Mouse (Mus musculus): ENCODE data around the gene Thsd7a. TPM values are rescaled to one million over a fixed set of nuclear protein-coding genes. Genes with fewer than 3 reads are reported as not detected.

Thsd7a gene
- polyA plus RNA-seq, 1 experiment from 2014 or later, result 5.2 TPM

DNA sequence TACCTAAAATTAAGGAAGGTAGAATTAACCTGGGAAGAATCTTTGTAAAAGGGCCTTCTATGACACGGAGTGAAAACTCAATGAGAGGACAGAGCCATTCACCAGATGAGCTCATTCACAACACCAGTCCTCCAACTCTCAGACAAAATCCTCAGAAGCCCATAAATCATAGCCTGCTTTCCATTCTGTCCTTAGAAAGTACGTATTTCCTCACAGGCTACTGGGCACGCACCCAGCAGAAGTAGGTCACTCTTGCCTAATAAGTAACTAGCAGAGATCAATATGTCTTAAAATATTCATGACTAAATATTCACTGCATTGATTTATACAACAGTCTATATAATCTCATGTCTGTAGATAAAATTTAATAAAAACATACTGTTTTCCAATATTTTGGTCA, 300.4 kb downstream of the Thsd7a start:
- no peak overlapping the region for H3K4me2 ChIP-seq (replicated peaks)
- H3K36me3 ChIP-seq, result no peaks in the 10 kb centered on the region
- H3K27me3 ChIP-seq, result no peaks in the 10 kb centered on the region
- no peaks in the 10 kb centered on the region for H3K9me3 ChIP-seq (replicated peaks)
- H3K27ac ChIP-seq (replicated peaks), result no peak overlapping the region
- H3K4me3 ChIP-seq (replicated peaks), result no peak overlapping the region
- no peak for ATAC-seq (ENCODE audit: insufficient number of reproducible peaks, low FRiP score, low TSS enrichment, low read depth)
- WGBS, result 89% methylated on average over 3 of the region's 3 CpGs
- no peak overlapping the region for H3K9ac ChIP-seq
- no peaks in the 10 kb centered on the region for H3K4me1 ChIP-seq

DNA sequence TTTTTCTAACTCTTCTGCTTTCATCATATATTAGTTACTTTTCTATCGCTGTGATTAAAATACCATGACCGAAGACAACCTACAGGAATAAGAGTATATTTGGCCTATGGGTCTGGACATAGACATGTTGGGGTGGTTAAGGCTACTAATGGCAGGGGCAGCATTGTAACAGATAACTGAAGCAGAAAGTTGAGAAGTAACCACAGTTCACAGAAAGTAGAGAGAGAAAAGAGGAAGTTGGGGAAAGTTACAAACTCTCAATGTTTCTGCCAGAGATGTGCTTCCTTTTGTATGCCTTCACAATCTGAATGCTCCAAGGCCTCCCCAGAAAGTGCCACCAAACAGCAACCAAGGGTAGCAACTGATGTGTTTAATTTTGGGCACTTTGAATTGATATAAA, 303.7 kb downstream of the Thsd7a start:
- Histone ChIP-seq H3K4me2 (replicated peaks) (no peak overlapping the region), H3K4me1 (no peaks in the 10 kb centered on the region), H3K9me3 (replicated peaks) (no peaks in the 10 kb centered on the region), H3K36me3 (no peaks in the 10 kb centered on the region), H3K9ac (no peak overlapping the region), H3K27me3 (no peaks in the 10 kb centered on the region), H3K27ac (replicated peaks) (no peak overlapping the region), H3K4me3 (replicated peaks) (no peak overlapping the region)
- ATAC-seq (ENCODE audit: insufficient number of reproducible peaks, low FRiP score, low TSS enrichment, low read depth), result no peak
- 94% methylated on average over 2 of the region's 2 CpGs for WGBS

DNA sequence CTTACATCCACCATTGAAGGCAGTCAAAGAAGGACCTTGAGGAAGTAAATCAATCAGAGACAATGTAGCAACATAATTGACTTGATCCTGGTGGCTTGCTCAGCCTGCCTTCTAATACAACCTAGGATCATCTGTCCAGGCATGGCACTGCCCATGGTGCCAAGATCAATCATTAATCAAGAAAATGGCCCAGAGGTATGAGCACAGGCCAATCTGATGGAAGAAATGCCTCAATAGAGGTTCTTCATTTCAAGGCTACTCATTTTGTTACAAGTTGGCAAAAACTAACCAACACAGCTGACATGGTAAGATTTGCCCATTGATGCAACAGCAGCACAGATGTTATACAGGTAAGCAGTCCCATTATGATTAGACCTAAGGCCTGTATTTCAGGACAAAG, 309.6 kb downstream of the Thsd7a start:
- Histone ChIP-seq H3K4me2 (replicated peaks) (no peak overlapping the region), H3K4me1 (no peaks in the 10 kb centered on the region), H3K27me3 (no peaks in the 10 kb centered on the region), H3K9me3 (replicated peaks) (no peaks in the 10 kb centered on the region), H3K4me3 (replicated peaks) (no peak overlapping the region), H3K36me3 (no peaks in the 10 kb centered on the region), H3K27ac (replicated peaks) (no peak overlapping the region), H3K9ac (no peak overlapping the region)
- no peak for ATAC-seq (ENCODE audit: insufficient number of reproducible peaks, low FRiP score, low TSS enrichment, low read depth)

- 90% methylated on average over 10 of the region's 10 CpGs for WGBS
- Histone ChIP-seq H3K4me1 (no peaks in the 10 kb centered on the region), H3K4me2 (replicated peaks) (no peak overlapping the region), H3K27ac (replicated peaks) (no peak overlapping the region), H3K4me3 (replicated peaks) (no peak overlapping the region), H3K9ac (no peak overlapping the region), H3K36me3 (no peaks in the 10 kb centered on the region), H3K27me3 (no peaks in the 10 kb centered on the region), H3K9me3 (replicated peaks) (no peaks in the 10 kb centered on the region)
- ATAC-seq (ENCODE audit: insufficient number of reproducible peaks, low FRiP score, low TSS enrichment, low read depth), result no peak
These were observed 330.1 kb downstream of the Thsd7a start for GRCm38 (mm10) chr6:12419070-12419469.

DNA sequence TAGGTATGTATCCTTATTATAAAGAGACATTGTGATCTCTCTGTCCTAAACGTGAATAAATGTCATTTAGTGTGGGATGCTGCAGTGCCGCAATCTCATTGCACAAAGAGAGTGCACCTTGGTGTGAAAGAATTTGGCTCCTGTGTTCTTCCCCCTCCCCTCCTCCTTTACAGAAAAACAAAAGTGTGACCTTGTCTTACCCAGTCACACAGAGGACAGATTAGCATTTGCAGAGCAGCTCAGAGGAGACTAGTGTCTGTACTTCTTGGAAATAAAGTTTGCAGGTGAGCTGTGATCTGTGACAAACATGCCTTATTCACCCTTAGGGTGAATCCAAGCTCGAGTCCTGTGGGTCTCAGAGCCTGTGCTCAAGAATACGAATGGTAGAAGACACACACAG, 332.2 kb downstream of the Thsd7a start:
- 60% methylated on average over 4 of the region's 4 CpGs for WGBS
- Histone ChIP-seq H3K27ac (replicated peaks) (no peak overlapping the region), H3K9me3 (replicated peaks) (no peaks in the 10 kb centered on the region), H3K4me3 (replicated peaks) (no peak overlapping the region), H3K36me3 (no peaks in the 10 kb centered on the region), H3K27me3 (no peaks in the 10 kb centered on the region), H3K9ac (no peak overlapping the region), H3K4me2 (replicated peaks) (no peak overlapping the region), H3K4me1 (no peaks in the 10 kb centered on the region)
- no peak for ATAC-seq (ENCODE audit: insufficient number of reproducible peaks, low FRiP score, low TSS enrichment, low read depth)

GRCm38 (mm10) chr6:12404441-12404840, 344.8 kb downstream of the Thsd7a start:
- WGBS, result 60% methylated on average over 2 of the region's 2 CpGs
- no peaks in the 10 kb centered on the region for H3K36me3 ChIP-seq
- no peak for ATAC-seq (ENCODE audit: insufficient number of reproducible peaks, low FRiP score, low TSS enrichment, low read depth)
- no peak overlapping the region for H3K27ac ChIP-seq (replicated peaks)
- no peak overlapping the region for H3K4me2 ChIP-seq (replicated peaks)
- no peaks in the 10 kb centered on the region for H3K9me3 ChIP-seq (replicated peaks)
- no peak overlapping the region for H3K4me3 ChIP-seq (replicated peaks)
- no peak overlapping the region for H3K9ac ChIP-seq
- no peaks in the 10 kb centered on the region for H3K27me3 ChIP-seq
- no peaks in the 10 kb centered on the region for H3K4me1 ChIP-seq

DNA sequence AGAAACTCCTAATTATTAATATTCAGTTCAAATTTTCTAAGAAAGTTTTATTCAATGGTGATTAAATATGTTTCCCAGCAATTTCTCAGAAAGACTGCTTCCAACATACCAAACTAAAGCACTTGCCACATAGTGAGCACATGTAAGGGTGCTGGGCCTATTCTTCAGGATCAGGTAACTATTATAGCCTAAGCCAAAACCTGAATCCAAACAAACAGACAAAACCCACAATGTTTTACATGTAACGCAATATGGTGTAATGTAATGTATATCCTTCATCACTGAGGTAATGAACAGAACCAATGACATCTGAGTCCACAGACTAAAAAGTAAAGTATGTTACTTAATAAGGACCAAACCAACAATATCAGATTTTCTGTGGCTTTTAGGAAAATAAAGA, 346.2 kb downstream of the Thsd7a start:
- 75% methylated on average over 1 of the region's 1 CpGs for WGBS
- Histone ChIP-seq H3K27me3 (no peaks in the 10 kb centered on the region), H3K9ac (no peak overlapping the region)

DNA sequence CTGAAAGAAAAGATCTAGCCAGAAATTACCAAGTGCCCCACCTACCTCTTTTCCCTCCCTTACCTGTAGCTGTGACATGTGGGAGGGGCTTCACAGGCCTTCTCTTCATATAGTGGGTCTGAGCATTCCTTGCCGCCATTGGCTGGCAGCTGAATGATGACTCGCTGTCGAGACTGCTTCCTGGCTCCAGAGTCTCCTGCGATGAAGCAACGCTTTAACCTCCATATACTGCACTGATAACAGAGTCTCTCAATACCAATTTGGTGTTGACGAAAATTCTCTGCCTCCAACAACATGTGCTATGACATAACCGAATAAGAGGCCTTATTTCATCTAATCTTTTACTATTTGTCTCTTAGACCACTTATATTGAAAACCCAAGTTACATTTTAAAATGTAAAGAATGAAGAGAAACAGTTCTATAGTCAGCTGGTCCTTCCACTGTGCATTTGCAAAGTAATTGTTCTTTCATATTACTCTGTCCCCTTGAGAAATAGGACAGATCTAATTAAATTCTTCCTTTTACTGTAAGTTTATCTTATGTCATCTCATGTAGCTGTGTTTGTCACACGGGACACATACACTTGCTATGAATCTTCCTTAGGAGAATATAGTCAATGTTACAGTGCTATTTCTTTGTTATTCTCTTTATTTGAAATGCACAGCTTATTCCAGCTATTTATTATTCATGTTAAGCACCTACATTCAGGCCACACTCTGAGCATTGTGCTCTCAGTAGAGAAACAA, 351.3 kb downstream of the Thsd7a start:
- H3K9ac ChIP-seq, result no peak overlapping the region
- WGBS, result 87% methylated on average over 8 of the region's 8 CpGs
- H3K27ac ChIP-seq (replicated peaks), result no peak overlapping the region
- no peaks in the 10 kb centered on the region for H3K4me1 ChIP-seq
- H3K4me3 ChIP-seq (replicated peaks), result no peak overlapping the region
- no peaks in the 10 kb centered on the region for H3K9me3 ChIP-seq (replicated peaks)
- H3K27me3 ChIP-seq, result no peaks in the 10 kb centered on the region
- no peaks in the 10 kb centered on the region for H3K36me3 ChIP-seq
- no peak; the same call in 1 of the 2 replicates for ATAC-seq (ENCODE audit: insufficient number of reproducible peaks, low FRiP score, low TSS enrichment, low read depth)
- no peak overlapping the region for H3K4me2 ChIP-seq (replicated peaks)

More for the DNA sequence above, 346.2 kb downstream of the Thsd7a start:
- ATAC-seq (ENCODE audit: insufficient number of reproducible peaks, low FRiP score, low TSS enrichment, low read depth), result no peak
- Histone ChIP-seq H3K27ac (replicated peaks) (no peak overlapping the region), H3K4me3 (replicated peaks) (no peak overlapping the region), H3K4me1 (no peaks in the 10 kb centered on the region), H3K4me2 (replicated peaks) (no peak overlapping the region), H3K36me3 (no peaks in the 10 kb centered on the region), H3K9me3 (replicated peaks) (no peaks in the 10 kb centered on the region)

DNA sequence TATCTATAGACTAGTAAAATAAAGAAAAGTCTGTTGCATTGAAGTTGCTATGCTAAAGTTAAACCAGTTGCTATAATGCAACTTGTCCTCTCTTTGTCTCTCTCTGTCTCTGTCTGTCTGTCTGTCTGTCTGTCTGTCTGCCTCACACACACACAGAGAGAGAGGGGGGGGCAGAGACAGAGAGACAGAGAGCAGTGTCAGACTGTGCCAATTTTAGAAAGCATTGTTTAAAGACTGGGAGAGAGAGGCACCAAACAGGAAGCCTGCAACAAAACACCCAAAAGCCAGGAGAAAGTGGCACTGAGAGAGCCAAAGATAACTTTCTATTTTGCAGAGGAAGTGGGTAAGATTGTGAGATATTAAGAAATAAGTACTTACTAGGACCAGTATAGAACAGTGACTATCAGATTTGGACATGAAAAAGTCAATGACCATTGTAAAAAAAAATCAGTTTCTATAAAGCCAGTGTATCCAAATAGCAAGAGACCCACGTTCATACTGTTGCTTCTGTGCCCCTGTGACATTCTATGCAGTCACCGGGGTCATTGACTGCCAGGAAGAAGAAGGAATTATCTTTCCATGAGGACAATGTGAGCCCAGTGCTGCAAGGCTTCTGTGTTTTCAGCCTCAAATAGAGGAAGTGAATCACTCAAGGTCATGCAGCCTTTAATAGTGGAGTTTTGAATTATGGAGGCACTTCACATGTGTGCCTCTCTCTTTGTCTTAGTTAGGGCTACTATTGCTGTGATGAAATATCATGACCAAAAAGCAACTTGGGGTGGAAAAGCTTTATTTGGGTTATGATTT, 355.4 kb downstream of the Thsd7a start:
- Histone ChIP-seq H3K9me3 (replicated peaks) (no peaks in the 10 kb centered on the region), H3K27me3 (no peaks in the 10 kb centered on the region), H3K4me3 (replicated peaks) (no peak overlapping the region), H3K9ac (no peak overlapping the region), H3K27ac (replicated peaks) (no peak overlapping the region), H3K36me3 (no peaks in the 10 kb centered on the region), H3K4me2 (replicated peaks) (no peak overlapping the region), H3K4me1 (no peaks in the 10 kb centered on the region)
- no peak for ATAC-seq (ENCODE audit: insufficient number of reproducible peaks, low FRiP score, low TSS enrichment, low read depth)
- WGBS, result 48% methylated on average over 2 of the region's 2 CpGs

- no peaks in the 10 kb centered on the region for H3K9me3 ChIP-seq (replicated peaks)
- no peaks in the 10 kb centered on the region for H3K27me3 ChIP-seq
- H3K27ac ChIP-seq (replicated peaks), result no peak overlapping the region
- no peak for ATAC-seq (ENCODE audit: insufficient number of reproducible peaks, low FRiP score, low TSS enrichment, low read depth)
- 88% methylated on average over 1 of the region's 1 CpGs for WGBS
- no peak overlapping the region for H3K4me3 ChIP-seq (replicated peaks)
- no peaks in the 10 kb centered on the region for H3K36me3 ChIP-seq
- no peak overlapping the region for H3K9ac ChIP-seq
- no peak overlapping the region for H3K4me2 ChIP-seq (replicated peaks)
- H3K4me1 ChIP-seq, result no peaks in the 10 kb centered on the region
These were observed 362.5 kb downstream of the Thsd7a start for GRCm38 (mm10) chr6:12386731-12387130.

DNA sequence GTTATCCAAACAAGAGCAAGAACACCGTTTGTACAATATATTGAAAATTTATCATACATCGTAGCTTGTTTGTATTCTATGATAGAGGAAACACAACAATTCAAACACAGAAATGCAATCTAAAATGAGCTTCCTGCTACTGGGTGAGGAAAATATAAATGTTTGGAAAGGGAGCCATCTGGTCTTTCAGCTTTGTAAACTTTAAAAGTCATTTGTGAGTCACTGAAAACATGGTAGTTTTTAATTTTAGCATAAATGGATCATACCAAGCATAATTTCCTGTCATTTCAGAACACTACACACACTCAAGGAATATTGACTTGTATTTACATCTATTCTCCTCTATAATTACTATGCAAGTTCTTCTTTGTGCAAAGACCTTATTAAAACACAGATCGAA, 363.6 kb downstream of the Thsd7a start:
- no peaks in the 10 kb centered on the region for H3K36me3 ChIP-seq
- 75% methylated on average over 3 of the region's 3 CpGs for WGBS
- no peak overlapping the region for H3K9ac ChIP-seq
- ATAC-seq (ENCODE audit: insufficient number of reproducible peaks, low FRiP score, low TSS enrichment, low read depth), result no peak
- no peak overlapping the region for H3K4me2 ChIP-seq (replicated peaks)
- H3K4me3 ChIP-seq (replicated peaks), result no peak overlapping the region
- H3K9me3 ChIP-seq (replicated peaks), result no peaks in the 10 kb centered on the region
- H3K27me3 ChIP-seq, result no peaks in the 10 kb centered on the region
- no peaks in the 10 kb centered on the region for H3K4me1 ChIP-seq
- no peak overlapping the region for H3K27ac ChIP-seq (replicated peaks)

All from embryonic facial prominence, embryonic 15.5 days (tissue).